Mouse (Mus musculus) liver, embryonic 14.5 days (tissue): Measurements from ENCODE around the gene Npas3. TPM values are rescaled to one million over a fixed set of nuclear protein-coding genes. Genes with fewer than 3 reads are reported as not detected.

Experiments
- ATAC-seq: fragments of 200-750 bp; cut with Nextera tagmentation; 2 replicates; pipeline ENCODE4 v1.8.0; 2017; ENCODE audit warnings: moderate number of reproducible peaks, mild to moderate bottlenecking, moderate library complexity; ENCODE audit not compliant: insufficient read depth
- DNase-seq, 3 experiments: peaks; one replicate each; pipeline ENCODE4 v3.0.0-alpha.2; 2012 to 2013; ENCODE audit warnings: low read depth in 3 of 3, low spot score in 3 of 3
- H3K27ac ChIP-seq: fragments of 300-500 bp; sonication (generic); 2 replicates; pipeline ENCODE4 v1.5.1; 2014; ENCODE audit warnings: moderate library complexity, mild to moderate bottlenecking, control low read depth, inconsistent platforms
- H3K27me3 ChIP-seq: fragments of 300-500 bp; sonication (generic); 2 replicates; pipeline ENCODE4 v1.6.1; 2014; ENCODE audit warnings: mild to moderate bottlenecking, low read length, moderate library complexity; ENCODE audit not compliant: control insufficient read depth, insufficient read depth
- H3K36me3 ChIP-seq: fragments of 300-500 bp; sonication (generic); replicated peaks from 2 replicates; pipeline ENCODE4 v1.6.1; 2014; ENCODE audit warnings: low read depth; ENCODE audit not compliant: control insufficient read depth, insufficient read depth
- H3K4me1 ChIP-seq, 2 experiments: fragments of 200-500 bp in 1 of 2; fragments of 300-500 bp in 1 of 2; sonication (generic) in 1 of 2; replicated peaks; 2 replicates each; pipeline ENCODE4 v1.6.1; 2012 to 2014; ENCODE audit warnings: antibody characterized with exemption in 1 of 2, inconsistent platforms in 1 of 2, low read length in 1 of 2; ENCODE audit not compliant: control insufficient read depth in 2 of 2, insufficient read depth in 2 of 2
- H3K4me2 ChIP-seq: fragments of 300-500 bp; sonication (generic); 2 replicates; pipeline ENCODE4 v1.6.1; 2014; ENCODE audit warnings: low read depth, mild to moderate bottlenecking, control low read depth, moderate library complexity
- H3K4me3 ChIP-seq, 2 experiments: fragments of 200-500 bp in 1 of 2; fragments of 300-500 bp in 1 of 2; sonication (generic) in 1 of 2; 2 replicates each; pipeline ENCODE4 v1.5.1; 2012 to 2014; ENCODE audit warnings: low read depth in 2 of 2, low read length in 2 of 2, mild to moderate bottlenecking in 2 of 2, control low read depth in 1 of 2, inconsistent platforms in 1 of 2, moderate library complexity in 1 of 2; ENCODE audit not compliant: insufficient read depth in 1 of 2
- H3K9ac ChIP-seq: fragments of 300-500 bp; sonication (generic); replicated peaks from 2 replicates; pipeline ENCODE4 v1.6.1; 2014; ENCODE audit warnings: mild to moderate bottlenecking, control low read depth, moderate library complexity
- H3K9me3 ChIP-seq: fragments of 300-500 bp; sonication (generic); 2 replicates; pipeline ENCODE4 v1.6.1; 2016; ENCODE audit warnings: low read length, mixed read lengths; ENCODE audit not compliant: control insufficient read depth
- CTCF ChIP-seq: IDR thresholded peaks from 2 replicates; pipeline ENCODE4 v1.5.1; 2016; ENCODE audit warnings: antibody characterized with exemption, low read depth, control low read depth
- EP300 ChIP-seq: IDR thresholded peaks from 2 replicates; pipeline ENCODE4 v1.6.1; 2016; ENCODE audit warnings: antibody characterized with exemption, low read depth
- WGBS: fragments of 180-500 bp; shearing (Covaris S2); extraction: QIAGEN DNeasy Blood & Tissue Kit; methylation state at CpG from one replicate; pipeline ENCODE4 v1.1.7; 2014; ENCODE audit not compliant: insufficient replicate concordance; 5-methylcytosine and 5-hydroxymethylcytosine counted together
- polyA plus RNA-seq, 2 experiments: library from polyadenylated mRNA; depleted of rRNA in 1 of 2; stranded (reverse) in 1 of 2; unstranded in 1 of 2; fragments of >200 nt; fragmentation: Nextera tagmentation in 1 of 2; extraction: Ambion mirVana in 1 of 2; gene quantifications; 2 replicates each; pipeline versions ENCODE4 v1.2.1 to v1.2.3; 2012 to 2014

Gene Npas3
- polyA plus RNA-seq, 2 experiments: 0.08 to 0.09 TPM

DNA sequence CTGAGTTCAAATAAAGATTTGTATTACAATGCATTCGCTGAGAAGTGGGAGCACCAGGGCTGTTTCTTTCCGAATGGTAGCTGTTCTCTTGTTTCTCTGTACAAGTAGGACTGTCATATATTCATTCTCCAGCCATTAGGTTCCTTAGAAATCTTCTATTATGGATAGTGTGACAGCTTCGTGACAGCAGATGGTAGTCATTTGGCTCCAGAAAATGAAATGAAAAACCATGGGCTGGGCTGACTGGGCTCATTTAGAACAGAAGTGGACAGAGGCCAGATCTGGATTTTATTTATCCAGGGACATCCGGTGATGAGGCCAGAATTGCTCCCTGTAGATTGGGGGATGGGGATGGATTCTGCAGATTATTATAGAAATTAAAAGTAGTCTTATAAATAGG, 621.5 kb downstream of the Npas3 start:
- Histone ChIP-seq H3K4me1 (no peaks in the 10 kb centered on the region), H3K27me3 (no peaks in the 10 kb centered on the region; the same call in 1 of the 2 replicates), H3K36me3 (no peaks in the 10 kb centered on the region), H3K27ac (no peak overlapping the region), H3K9me3 (no peaks in the 10 kb centered on the region), H3K9ac (no peak overlapping the region), H3K4me2 (no peak overlapping the region), H3K4me3 (no peak overlapping the region)
- no peak for TF ChIP-seq EP300
- no peak for TF ChIP-seq CTCF
- DNase-seq (no peak), ATAC-seq (no peak)
- 66% methylated on average over 4 of the region's 4 CpGs for WGBS

DNA sequence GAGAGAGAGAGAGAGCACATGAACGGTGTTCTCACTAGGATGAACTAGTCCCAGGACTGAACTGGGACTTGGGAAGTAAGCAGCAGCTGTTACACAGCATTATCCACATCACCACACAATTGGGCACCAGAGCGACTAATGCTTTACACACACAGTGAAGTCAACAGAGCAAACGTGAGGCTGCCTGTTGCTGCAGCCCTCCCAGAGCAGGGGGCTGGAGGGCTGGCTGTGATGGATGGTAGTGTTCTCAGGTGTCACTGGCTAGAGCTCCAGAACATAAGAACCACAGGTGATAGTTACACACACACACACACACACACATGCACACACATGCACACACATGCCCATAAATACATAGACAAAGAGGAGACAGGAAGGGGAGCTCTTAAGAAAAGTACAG, 626.7 kb downstream of the Npas3 start:
- no peaks in the 10 kb centered on the region for H3K4me1 ChIP-seq
- H3K27ac ChIP-seq: no peak overlapping the region
- H3K4me3 ChIP-seq: no peak overlapping the region
- DNase-seq (no peak), ATAC-seq (no peak)
- no peaks in the 10 kb centered on the region for H3K9me3 ChIP-seq
- TF ChIP-seq CTCF (no peak), EP300 (no peak)
- H3K4me2 ChIP-seq: no peak overlapping the region
- no peaks in the 10 kb centered on the region for H3K36me3 ChIP-seq
- no peaks in the 10 kb centered on the region for H3K27me3 ChIP-seq
- WGBS: 54% methylated on average over 3 of the region's 3 CpGs
- H3K9ac ChIP-seq: no peak overlapping the region

DNA sequence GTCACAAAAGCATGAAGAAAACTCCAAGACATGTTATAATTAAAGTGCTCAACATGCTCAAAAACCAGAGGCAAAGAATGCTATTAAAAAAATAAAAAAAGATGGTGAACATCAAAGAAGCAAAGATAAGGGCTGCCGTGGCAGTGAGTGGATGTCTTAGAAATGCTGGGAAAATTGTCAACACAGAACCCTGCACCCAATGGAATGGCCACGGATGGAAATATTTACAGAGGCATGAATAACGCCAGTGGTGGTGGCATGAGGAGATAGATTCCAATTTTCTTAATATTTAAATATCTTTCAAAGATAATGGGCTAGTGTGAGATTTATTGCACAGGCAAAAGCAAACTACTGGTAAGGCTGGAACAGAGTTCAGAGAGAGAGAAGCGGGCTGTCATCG, 628.2 kb downstream of the Npas3 start:
- 65% methylated on average over 5 of the region's 5 CpGs for WGBS
- H3K4me2 ChIP-seq: no peak overlapping the region
- ATAC-seq (no peak), DNase-seq (no peak)
- no peaks in the 10 kb centered on the region for H3K9me3 ChIP-seq
- H3K27me3 ChIP-seq: no peaks in the 10 kb centered on the region
- H3K36me3 ChIP-seq: no peaks in the 10 kb centered on the region
- H3K27ac ChIP-seq: no peak overlapping the region
- H3K4me1 ChIP-seq: no peaks in the 10 kb centered on the region
- TF ChIP-seq CTCF (no peak), EP300 (no peak)
- H3K4me3 ChIP-seq: no peak overlapping the region
- H3K9ac ChIP-seq: no peak overlapping the region

DNA sequence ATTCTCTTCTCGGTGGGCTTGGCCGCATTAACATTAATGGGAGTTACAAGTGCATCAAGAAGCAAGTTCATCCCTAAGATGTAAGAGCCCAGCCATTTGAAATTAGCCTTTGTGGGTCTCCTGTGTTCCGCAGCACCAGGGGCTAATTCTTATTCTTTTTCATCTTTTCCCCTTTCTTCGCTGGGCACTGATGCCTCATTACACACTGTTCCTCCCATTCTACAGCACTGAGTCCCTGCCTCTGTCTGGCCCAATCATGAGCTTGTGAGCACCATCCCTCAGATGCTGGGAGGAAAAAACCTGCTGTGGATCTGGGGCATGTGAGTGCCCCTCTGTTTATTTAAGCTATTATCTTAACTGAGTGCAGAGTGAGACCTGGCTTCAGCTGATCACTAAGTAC, 633.2 kb downstream of the Npas3 start:
- Histone ChIP-seq H3K4me2 (no peak overlapping the region), H3K9ac (no peak overlapping the region), H3K4me3 (no peak overlapping the region), H3K9me3 (no peaks in the 10 kb centered on the region), H3K27me3 (no peaks in the 10 kb centered on the region), H3K4me1 (no peaks in the 10 kb centered on the region), H3K27ac (no peak overlapping the region), H3K36me3 (no peaks in the 10 kb centered on the region)
- no peak for ATAC-seq
- 73% methylated on average over 4 of the region's 4 CpGs for WGBS
- TF ChIP-seq EP300 (no peak), CTCF (no peak)
- no peak for DNase-seq

DNA sequence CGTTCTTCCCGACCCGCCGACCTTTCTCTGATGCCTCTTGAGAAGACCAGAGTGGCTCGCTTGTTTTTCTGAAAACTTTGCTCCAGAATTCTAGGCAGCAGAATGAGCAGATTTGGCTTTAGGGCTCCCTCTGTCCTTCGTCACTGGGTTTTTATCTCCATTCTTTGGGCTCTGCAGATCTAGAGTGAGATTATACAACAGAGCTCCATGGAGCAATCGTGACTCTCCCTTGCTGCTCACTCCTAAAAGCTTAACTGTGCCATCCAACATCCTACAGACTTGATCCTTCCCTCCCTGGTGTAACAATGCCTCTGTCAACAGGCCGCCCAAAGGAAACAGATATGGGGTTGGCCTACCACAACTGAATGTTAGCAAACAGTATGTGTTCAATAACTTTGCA, 634.4 kb downstream of the Npas3 start:
- no peak for DNase-seq
- Histone ChIP-seq H3K27ac (no peak overlapping the region), H3K36me3 (no peaks in the 10 kb centered on the region), H3K4me2 (no peak overlapping the region), H3K4me1 (no peaks in the 10 kb centered on the region), H3K27me3 (no peaks in the 10 kb centered on the region), H3K9ac (no peak overlapping the region), H3K4me3 (no peak overlapping the region), H3K9me3 (no peaks in the 10 kb centered on the region)
- 64% methylated on average over 8 of the region's 8 CpGs for WGBS
- ATAC-seq: no peak
- TF ChIP-seq CTCF (no peak), EP300 (no peak)
